Mouse (Mus musculus) embryonic facial prominence, embryonic 10.5 days (tissue): Measurements from ENCODE around the gene Tbc1d2b. TPM values are rescaled to one million over a fixed set of nuclear protein-coding genes. Genes with fewer than 3 reads are reported as not detected.

Experiments used
- DNase-seq: peaks from one replicate; pipeline ENCODE4 v3.0.0-alpha.2; 2017; ENCODE audit warnings: low spot score
- H3K27ac ChIP-seq: fragments of 300-500 bp; sonication (generic); replicated peaks from 2 replicates; pipeline ENCODE4 v1.5.1; 2016; ENCODE audit warnings: mild to moderate bottlenecking
- H3K27me3 ChIP-seq: fragments of 300-500 bp; sonication (generic); replicated peaks from 2 replicates; pipeline ENCODE4 v1.6.1; 2016; ENCODE audit warnings: low read depth, mild to moderate bottlenecking; ENCODE audit not compliant: poor library complexity, severe bottlenecking
- H3K36me3 ChIP-seq: fragments of 300-500 bp; sonication (generic); replicated peaks from 2 replicates; pipeline ENCODE4 v1.6.1; 2016; ENCODE audit warnings: mild to moderate bottlenecking, moderate library complexity
- H3K4me1 ChIP-seq: fragments of 300-500 bp; sonication (generic); 2 replicates; pipeline ENCODE4 v1.6.1; 2016
- H3K4me3 ChIP-seq: fragments of 300-500 bp; sonication (generic); 2 replicates; pipeline ENCODE4 v1.5.1; 2016; ENCODE audit warnings: mild to moderate bottlenecking, moderate library complexity
- H3K9me3 ChIP-seq: fragments of 300-500 bp; sonication (generic); 2 replicates; pipeline ENCODE4 v1.6.1; 2016; ENCODE audit warnings: mild to moderate bottlenecking
- WGBS: fragments of 180-500 bp; shearing (Covaris S2); methylation state at CpG from one replicate; pipeline ENCODE4 v1.1.7; 2016; 5-methylcytosine and 5-hydroxymethylcytosine counted together
- polyA plus RNA-seq: library from polyadenylated mRNA; unstranded; fragments of >200 nt; fragmentation: Nextera tagmentation; extraction: Ambion mirVana; gene quantifications from 2 replicates; pipeline ENCODE4 v1.2.1, GENCODE M21; 2016

Tbc1d2b gene
- polyA plus RNA-seq, 1 experiment from 2014 or later: 8.8 TPM

- no peaks in the 10 kb centered on the region for H3K36me3 ChIP-seq
- no peak for DNase-seq
- WGBS: 81% methylated on average over 3 of the region's 3 CpGs
- H3K27me3 ChIP-seq: no peaks in the 10 kb centered on the region
- no peak overlapping the region for H3K4me3 ChIP-seq
- H3K27ac ChIP-seq: no peak overlapping the region
- H3K4me1 ChIP-seq: peaks cover 15% of the 10 kb centered on the region
- no peaks in the 10 kb centered on the region for H3K9me3 ChIP-seq
These were observed 8.5 kb downstream of the Tbc1d2b start for GRCm38 (mm10) chr9:90262063-90262462.

- no peak for DNase-seq
- Histone ChIP-seq H3K4me1 (peaks cover 18% of the 10 kb centered on the region), H3K36me3 (no peaks in the 10 kb centered on the region), H3K27me3 (no peaks in the 10 kb centered on the region), H3K9me3 (no peaks in the 10 kb centered on the region), H3K4me3 (no peak overlapping the region), H3K27ac (no peak overlapping the region)
- WGBS: 60% methylated on average over 13 of the region's 13 CpGs
These were observed 9.8 kb downstream of the Tbc1d2b start for GRCm38 (mm10) chr9:90260600-90261375.

- no peak overlapping the region for H3K27ac ChIP-seq
- peaks cover 20% of the 10 kb centered on the region for H3K4me1 ChIP-seq
- H3K4me3 ChIP-seq: no peak overlapping the region
- no peaks in the 10 kb centered on the region for H3K36me3 ChIP-seq
- WGBS: 87% methylated on average over 6 of the region's 6 CpGs
- no peaks in the 10 kb centered on the region for H3K27me3 ChIP-seq
- no peak for DNase-seq
- H3K9me3 ChIP-seq: no peaks in the 10 kb centered on the region
These were observed 10.5 kb downstream of the Tbc1d2b start for GRCm38 (mm10) chr9:90260079-90260478.

GRCm38 (mm10) chr9:90259400-90259950 lies 11.1 kb downstream of the Tbc1d2b start:
- no peaks in the 10 kb centered on the region for H3K36me3 ChIP-seq
- H3K27ac ChIP-seq: no peak overlapping the region

GRCm38 (mm10) chr9:90257754-90258531 lies 12.7 kb downstream of the Tbc1d2b start:
- WGBS: 86% methylated on average over 13 of the region's 13 CpGs
- H3K36me3 ChIP-seq: no peaks in the 10 kb centered on the region
- no peaks in the 10 kb centered on the region for H3K27me3 ChIP-seq

More at GRCm38 (mm10) chr9:90259400-90259950, 11.1 kb downstream of the Tbc1d2b start:
- WGBS: 90% methylated on average over 12 of the region's 12 CpGs
- Histone ChIP-seq H3K27me3 (no peaks in the 10 kb centered on the region), H3K9me3 (no peaks in the 10 kb centered on the region), H3K4me3 (no peak overlapping the region), H3K4me1 (peaks cover 20% of the 10 kb centered on the region)
- no peak for DNase-seq

GRCm38 (mm10) chr9:90257220-90257619 lies 13.4 kb downstream of the Tbc1d2b start:
- 78% methylated on average over 7 of the region's 7 CpGs for WGBS
- Histone ChIP-seq H3K27ac (no peak overlapping the region), H3K9me3 (no peaks in the 10 kb centered on the region), H3K27me3 (no peaks in the 10 kb centered on the region), H3K4me1 (peaks cover 22% of the 10 kb centered on the region), H3K36me3 (no peaks in the 10 kb centered on the region), H3K4me3 (no peak overlapping the region)
- no peak for DNase-seq

More at GRCm38 (mm10) chr9:90257754-90258531, 12.7 kb downstream of the Tbc1d2b start:
- no peak for DNase-seq
- Histone ChIP-seq H3K4me1 (peaks cover 20% of the 10 kb centered on the region), H3K9me3 (no peaks in the 10 kb centered on the region), H3K27ac (no peak overlapping the region), H3K4me3 (no peak overlapping the region)

- DNase-seq: no peak
These were observed 14.7 kb downstream of the Tbc1d2b start for GRCm38 (mm10) chr9:90255844-90256405.

GRCm38 (mm10) chr9:90253181-90253580 lies 17.4 kb downstream of the Tbc1d2b start:
- no peaks in the 10 kb centered on the region for H3K36me3 ChIP-seq
- WGBS: 94% methylated on average over 2 of the region's 2 CpGs
- DNase-seq: no peak

More at GRCm38 (mm10) chr9:90255844-90256405, 14.7 kb downstream of the Tbc1d2b start:
- Histone ChIP-seq H3K27ac (no peak overlapping the region), H3K27me3 (no peaks in the 10 kb centered on the region), H3K9me3 (no peaks in the 10 kb centered on the region), H3K4me3 (no peak overlapping the region), H3K36me3 (no peaks in the 10 kb centered on the region), H3K4me1 (peaks cover 17% of the 10 kb centered on the region)
- WGBS: 69% methylated on average over 6 of the region's 6 CpGs

GRCm38 (mm10) chr9:90250964-90251750 lies 19.4 kb downstream of the Tbc1d2b start:
- H3K27ac ChIP-seq: no peak overlapping the region

More at GRCm38 (mm10) chr9:90253181-90253580, 17.4 kb downstream of the Tbc1d2b start:
- Histone ChIP-seq H3K4me3 (no peak overlapping the region), H3K4me1 (0 out of 2 replicates have a peak, but pooled peaks cover 7% of the 10 kb centered on the region), H3K27me3 (no peaks in the 10 kb centered on the region), H3K9me3 (no peaks in the 10 kb centered on the region), H3K27ac (no peak overlapping the region)

GRCm38 (mm10) chr9:90250141-90250775 lies 20.3 kb downstream of the Tbc1d2b start:
- H3K27me3 ChIP-seq: no peaks in the 10 kb centered on the region
- 0 out of 2 replicates have a peak, but pooled peaks cover 3% of the 10 kb centered on the region for H3K4me1 ChIP-seq
- 0 out of 2 replicates have a peak overlapping the region, but pooled peaks have one; percentile 44 for H3K27ac ChIP-seq
- peaks cover 13% of the 10 kb centered on the region; the same call in 1 of the 2 replicates for H3K36me3 ChIP-seq
- H3K9me3 ChIP-seq: no peaks in the 10 kb centered on the region
- WGBS: 87% methylated on average over 5 of the region's 5 CpGs
- no peak overlapping the region for H3K4me3 ChIP-seq
- no peak for DNase-seq

More at GRCm38 (mm10) chr9:90250964-90251750, 19.4 kb downstream of the Tbc1d2b start:
- Histone ChIP-seq H3K9me3 (no peaks in the 10 kb centered on the region), H3K4me1 (0 out of 2 replicates have a peak, but pooled peaks cover 7% of the 10 kb centered on the region), H3K27me3 (no peaks in the 10 kb centered on the region), H3K4me3 (no peak overlapping the region), H3K36me3 (peaks cover 13% of the 10 kb centered on the region; the same call in 1 of the 2 replicates)
- no peak for DNase-seq
- WGBS: 90% methylated on average over 13 of the region's 13 CpGs

GRCm38 (mm10) chr9:90249036-90249435 lies 21.6 kb downstream of the Tbc1d2b start:
- Histone ChIP-seq H3K4me1 (0 out of 2 replicates have a peak, but pooled peaks cover 3% of the 10 kb centered on the region), H3K36me3 (peaks cover 13% of the 10 kb centered on the region; the same call in 1 of the 2 replicates), H3K4me3 (no peak overlapping the region), H3K27ac (no peak overlapping the region; the same call in 1 of the 2 replicates), H3K27me3 (no peaks in the 10 kb centered on the region), H3K9me3 (no peaks in the 10 kb centered on the region)
- 84% methylated on average over 2 of the region's 2 CpGs for WGBS
- no peak for DNase-seq
